Mouse (Mus musculus): ENCODE results near the gene Lmbr1.
"Not testable (repeated sequence)": the region's sequence is repeated elsewhere in the genome, so short reads cannot be mapped to it uniquely, and the experiment has no call there.

Lmbr1 gene

DNA sequence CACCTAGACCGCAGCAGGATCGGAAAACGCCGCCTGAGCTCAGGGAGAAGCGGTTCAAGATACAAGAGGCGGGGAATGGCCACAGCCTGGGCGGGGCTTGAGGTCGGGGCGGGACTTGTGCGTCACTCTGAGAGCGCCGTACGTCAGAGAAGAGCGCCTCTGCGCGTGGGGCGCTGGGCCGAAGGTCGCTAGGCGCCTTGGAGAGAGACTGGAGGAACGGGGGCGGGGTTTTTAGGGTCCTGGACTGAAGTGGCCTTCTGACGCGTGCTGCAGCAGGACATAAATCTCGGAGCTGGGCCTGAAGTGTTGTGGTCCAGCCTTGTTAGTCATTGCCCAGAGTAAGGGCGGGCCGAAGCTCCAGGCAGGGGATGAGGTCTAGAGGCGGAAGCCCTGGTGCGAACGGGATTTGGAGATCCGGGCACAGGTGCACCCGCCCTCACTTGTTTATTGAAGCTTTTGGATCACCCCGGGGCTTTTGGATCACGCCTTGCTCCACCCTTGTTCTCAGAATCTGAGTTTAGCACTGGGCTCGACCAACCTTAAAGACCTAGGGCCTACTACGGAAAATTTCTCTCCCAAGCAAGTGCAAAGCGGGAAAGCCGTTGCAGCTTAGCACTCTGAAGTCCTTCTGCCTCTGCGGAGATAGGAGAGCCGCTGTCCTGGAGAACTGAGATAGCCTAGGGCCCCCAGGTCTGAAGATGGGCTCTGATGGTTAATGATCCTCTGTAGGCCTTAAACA is at the start of gene Lmbr1:
Gene Lmbr1 (minus strand): TSS at position 93 of the 739 bp plus-strand sequence.
- peak; percentile 93 for DNase-seq (ENCODE audit: low spot score)

DNA sequence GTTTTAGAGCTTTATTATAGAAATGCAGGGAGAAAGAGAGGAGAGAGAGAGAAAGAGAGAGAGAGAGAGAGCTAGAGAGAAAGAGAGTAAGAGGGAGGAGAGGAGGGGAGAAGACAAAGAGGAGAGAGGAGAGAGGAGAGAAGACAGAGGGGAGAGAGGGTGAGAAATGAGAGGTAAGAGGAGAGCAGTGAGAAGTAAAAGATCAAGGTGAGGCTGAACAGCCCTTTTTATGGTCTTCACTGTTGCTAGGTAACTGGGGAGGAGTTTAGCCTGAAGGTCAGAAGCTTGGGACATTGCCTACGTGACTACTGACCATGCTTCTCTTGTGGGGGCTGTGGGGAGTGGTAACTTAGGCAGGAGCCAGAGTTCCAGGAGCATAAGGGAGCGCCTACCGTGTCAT is 45.1 kb upstream of the Lmbr1 start:
- not testable (repeated sequence) for DNase-seq (ENCODE audit: low spot score)

DNA sequence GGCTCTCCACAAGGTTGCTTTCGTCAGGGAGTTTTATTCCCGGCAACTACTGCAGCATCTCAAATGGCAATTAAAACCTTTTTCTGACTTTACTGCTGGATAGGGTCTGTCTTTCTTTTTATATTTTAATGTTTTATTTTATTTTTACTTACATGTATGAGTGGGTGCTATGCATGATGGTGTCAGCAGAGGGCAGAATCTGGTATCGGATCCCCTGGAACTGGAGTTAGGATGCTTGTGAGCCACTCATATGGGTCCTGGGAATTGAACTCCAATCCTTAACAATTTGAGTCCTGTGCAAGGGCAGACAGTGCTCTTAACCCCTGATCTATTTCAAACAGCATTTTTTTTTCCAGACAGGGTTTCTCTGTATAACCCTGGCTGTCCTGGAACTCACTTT is 34.9 kb upstream of the Lmbr1 start:
- no peak for DNase-seq (ENCODE audit: low spot score)

DNA sequence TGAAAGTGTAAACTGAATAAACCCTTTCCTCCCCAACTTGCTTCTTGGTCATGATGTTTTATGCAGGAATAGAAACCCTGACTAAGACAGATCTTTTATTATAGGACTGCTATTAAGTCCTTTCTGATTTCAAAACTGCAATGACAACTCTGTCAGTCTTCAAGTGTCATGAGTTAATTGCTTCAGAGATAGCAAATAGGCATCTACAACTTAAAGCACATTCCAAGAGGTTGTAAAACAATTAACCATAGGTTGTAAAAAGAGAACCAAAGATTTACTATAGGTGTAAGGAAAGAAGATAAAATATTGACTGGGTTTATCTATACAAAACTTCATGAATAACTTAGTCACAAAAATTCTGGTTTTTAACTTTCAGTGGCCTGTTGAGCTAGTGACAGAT is 32.7 kb upstream of the Lmbr1 start:
- DNase-seq (ENCODE audit: low spot score), result no peak

DNA sequence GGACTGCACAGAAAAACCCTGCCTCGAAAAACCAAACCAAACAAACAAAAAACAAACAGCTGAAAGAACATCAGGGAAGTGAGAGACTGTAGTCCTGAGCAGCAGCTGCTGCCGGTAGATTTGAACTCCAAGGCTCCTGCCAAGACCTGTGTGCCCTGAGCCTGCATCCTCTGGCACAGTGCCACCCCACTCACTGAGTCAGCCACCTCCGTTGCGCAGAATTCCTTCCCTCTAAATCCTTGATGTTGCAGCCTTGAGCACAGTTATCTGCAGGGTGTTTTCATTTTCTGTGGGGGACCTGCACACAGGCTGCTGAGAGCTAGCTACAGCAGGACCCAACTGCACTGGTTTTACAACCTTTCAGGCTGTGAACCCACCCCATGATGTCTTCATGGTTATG is 20.2 kb upstream of the Lmbr1 start:
- no peak for DNase-seq (ENCODE audit: low spot score)

DNA sequence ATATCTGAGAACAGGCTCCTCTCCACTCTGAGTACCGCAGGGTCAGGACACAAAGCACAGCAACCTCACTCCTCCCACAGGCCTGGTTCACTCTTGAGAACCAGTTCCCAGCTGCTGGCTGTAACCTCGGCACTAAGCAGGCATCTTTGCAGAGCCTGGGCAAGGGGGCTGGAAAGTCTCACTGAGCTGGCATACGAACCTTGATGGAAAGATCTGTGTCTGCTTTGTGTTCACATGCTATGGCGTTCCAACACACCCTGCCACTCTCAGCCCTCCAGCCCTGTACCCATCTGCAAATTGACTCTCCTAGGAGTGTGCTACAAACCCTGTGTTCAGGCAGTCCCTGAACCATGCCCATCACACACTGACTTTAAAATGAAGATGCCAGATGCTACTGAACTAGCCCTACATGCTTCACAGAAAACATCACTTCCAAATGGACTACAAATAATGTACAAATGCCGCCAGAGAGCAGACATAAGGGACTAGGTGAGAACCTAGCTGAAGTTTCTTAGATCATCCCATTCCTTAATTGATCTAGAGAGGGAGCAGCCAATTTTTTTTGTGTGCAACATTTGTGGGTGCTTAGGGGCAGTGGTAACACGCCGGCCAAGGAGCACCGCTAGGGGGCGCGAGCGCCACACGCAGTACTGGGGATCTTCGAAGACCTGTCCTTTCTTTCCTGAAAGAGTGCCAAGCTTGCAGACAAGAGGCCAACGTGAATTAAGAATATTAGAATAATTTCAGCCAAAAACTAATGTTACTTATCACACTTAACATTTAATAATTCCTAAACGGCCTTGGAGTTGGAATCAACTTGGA is 11.0 kb upstream of the Lmbr1 start:
- DNase-seq (ENCODE audit: low spot score), result peak; percentile 83

DNA sequence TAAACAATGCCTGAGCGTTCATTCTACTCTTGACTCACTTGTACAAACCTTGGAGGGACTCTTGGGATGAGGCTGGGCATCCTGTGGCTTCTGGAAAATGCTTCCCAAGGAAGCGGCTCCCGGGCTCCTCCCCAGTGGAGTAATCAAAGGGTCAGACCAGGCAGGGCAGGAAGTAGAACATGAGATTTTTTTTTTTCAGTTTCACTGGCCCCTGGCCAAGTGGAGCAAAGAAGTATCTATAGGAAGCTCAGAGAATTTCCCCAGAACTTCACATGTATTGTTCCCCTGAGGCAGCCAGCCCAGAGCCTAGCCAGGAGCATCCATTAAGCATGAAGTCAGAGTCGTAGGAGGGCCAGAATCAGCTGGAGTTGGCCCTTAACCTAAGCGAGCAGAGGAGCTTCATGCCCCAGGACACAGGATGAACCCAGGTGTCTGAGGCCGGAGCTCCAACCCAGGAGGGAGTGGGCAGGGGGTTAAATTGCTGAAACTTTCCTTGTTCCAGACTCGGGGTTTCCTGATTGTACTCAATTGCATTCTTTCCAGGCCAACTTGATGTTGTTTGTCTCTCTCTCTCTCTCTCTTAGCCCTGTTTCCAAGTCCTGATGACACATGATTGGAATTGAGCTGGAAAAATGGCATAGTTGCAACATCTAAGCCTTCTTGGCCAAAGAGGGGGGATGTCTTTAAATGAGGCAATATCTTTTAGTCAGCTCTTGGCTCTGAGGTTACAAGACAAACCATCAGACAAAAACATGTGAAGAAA is 10.2 kb upstream of the Lmbr1 start:
- no peak for DNase-seq (ENCODE audit: low spot score)

DNA sequence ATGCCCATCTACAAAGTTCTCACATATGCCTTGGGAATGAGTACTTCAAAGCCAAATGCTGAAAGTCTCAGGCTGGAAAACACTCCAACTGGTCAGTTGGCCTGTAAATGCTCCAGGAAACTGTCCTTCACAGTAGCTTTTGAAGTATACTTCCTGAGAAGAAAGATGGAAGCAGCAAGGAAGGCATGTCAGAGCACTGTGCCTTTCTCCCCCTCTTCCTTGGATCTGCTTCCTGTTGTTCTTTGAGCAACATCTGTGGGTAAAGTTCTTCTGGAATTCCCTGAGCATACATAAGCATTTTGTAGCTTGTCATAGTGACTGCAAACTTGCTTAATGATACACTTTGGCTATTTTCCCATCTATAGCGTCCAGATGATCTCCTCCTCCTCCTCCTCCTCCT is 9.4 kb upstream of the Lmbr1 start:
- DNase-seq (ENCODE audit: low spot score), result no peak

DNA sequence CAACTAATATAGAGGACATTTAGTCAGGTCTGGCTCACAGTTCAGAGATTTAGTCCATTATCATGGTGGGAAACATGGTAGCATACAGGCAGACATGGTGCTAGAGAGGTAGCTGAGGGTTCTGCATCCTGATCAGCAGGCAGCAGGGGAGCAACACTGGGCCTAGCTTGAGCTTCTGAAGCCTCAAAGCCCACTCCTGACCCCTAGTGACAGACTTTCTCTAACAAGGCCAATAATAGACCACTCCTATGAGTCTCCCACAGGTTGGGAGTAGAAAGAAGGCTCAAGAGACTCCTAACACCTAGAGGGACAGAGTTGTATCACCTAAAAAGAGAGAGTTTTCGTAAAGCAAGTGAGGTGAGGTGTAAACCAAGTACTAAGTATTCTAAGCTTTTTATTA is 4.6 kb upstream of the Lmbr1 start:
- no peak for DNase-seq (ENCODE audit: low spot score)

DNA sequence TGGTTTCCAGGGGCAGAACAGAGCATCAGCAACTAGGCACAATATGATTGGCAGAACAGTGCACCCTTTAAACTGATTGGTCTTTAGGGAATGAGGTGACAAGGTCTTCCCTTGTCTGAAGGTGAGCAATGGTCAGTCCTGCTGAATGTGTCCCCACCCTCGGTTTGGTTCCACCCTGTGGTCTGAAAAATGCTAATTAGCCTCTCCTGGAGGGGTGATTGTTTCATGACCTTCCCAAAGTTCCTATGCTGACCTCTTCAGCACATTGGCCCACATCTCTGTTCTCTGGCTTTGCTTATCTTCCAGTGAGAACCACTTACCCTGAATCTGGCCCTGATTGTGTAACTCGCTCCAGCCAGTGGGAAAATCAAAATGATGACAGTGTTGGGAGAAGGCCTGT is 1.9 kb upstream of the Lmbr1 start:
- DNase-seq (ENCODE audit: low spot score), result no peak

DNA sequence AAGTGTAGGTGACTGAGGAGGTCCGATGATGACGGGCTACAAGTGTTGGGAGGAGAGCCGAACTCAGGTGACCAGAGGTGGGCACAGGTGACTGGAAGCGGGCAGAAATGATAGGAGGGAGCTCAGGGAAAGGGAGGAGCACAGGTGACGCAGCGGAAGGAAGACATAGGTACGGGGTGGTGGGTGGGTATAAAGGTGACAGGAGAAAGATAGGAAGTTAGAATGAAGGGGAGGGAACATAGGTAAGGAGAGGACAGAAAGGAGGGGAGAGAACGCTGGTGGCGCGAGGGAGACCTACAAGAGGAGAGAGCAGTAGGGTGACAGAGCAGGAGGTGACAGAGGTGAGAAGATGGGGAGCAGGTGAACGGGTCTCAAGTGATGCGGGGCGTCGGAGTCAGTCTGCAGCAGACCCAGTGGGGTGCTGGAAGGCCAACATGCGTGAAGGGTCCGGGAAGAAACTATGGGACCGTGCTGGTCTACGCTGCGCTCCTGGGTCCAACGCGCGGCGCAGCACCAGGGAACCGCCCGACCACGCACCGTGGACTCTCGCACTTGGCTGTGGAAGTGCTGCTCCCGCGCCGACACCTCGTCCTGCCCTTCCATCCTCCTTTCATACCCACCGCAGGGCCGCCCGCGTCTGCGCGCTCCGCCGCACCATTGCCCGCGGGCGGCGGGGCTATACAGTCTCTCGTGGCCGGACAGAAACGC is 446 bp downstream of the Lmbr1 start:
- DNase-seq (ENCODE audit: low spot score), result peak; percentile 25

DNA sequence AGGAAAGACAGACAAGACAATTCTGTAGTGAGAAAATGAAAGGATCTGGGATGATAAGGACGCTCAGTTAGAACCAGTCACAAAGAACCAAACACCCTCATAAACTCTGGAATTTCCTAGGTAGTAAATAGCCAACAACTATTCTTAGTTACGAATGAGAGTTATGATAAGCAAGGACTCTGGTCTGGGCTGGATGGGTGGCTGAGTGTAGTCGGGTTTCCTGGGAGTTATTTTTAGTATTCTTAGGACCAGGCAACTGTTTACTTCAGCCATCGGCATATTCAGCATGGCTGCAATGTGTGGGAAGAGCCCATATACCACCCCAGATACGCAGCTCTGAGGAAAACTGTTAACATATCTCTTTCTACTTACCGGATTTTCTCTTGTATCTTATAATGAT is 14.7 kb downstream of the Lmbr1 start:
- DNase-seq (ENCODE audit: low spot score), result no peak

DNA sequence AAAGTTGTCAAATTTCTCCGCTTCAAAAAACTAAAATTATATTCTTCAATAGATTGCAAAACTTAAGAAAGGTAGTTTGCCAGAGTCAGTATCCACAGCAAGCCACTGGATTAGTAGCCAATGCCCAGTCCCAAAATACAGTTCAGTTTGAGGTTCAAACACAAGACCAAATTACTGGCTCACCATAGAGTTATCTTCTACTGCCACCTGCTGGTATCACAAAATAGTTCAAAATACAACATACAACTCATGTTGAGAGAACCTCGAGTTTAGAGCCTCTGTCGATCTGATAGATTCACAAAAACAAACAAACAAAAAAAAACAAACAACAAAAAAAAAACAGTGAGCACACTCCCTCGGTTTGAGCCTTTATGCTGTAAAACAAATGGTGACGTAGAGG is 42.4 kb downstream of the Lmbr1 start:
- DNase-seq (ENCODE audit: low spot score), result peak; percentile 4

DNA sequence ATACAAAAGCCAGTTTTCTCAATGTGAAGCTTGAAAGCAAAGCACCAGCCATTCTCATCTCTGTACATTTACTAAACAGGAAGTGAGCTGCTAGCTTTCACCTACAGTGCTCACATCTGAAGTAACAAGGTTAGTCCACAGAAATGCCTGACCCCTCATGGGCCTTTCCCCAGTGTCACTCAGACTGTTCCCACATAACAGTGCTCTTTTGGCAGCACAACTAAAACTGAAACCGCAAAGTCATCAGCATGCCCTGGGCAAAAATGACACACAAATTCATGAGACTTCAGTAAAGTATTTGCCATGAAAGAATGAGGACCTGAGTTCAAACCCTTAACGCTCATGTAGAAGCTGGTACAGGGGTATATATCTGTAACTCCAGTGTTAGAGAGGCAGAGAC is 55.7 kb downstream of the Lmbr1 start:
- no peak for DNase-seq (ENCODE audit: low spot score)

DNA sequence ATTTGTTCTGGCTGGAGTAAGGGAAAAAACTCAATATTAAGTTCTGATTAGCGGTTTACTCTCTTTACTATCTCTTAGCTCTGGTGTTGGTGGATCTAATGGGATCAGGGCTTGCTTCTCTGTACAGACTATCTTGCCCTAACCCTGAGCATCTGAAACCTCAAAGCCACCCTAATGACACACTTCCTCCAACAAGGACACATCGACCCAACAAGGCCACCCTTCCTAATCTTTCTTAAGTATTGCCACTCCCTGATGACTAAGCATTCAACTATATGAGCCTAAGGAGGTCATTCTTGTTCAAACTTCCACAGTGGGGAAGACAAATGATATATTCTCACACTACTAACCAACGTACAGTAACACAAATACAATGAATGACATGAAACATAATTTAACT is 69.0 kb downstream of the Lmbr1 start:
- no peak for DNase-seq (ENCODE audit: low spot score)

DNA sequence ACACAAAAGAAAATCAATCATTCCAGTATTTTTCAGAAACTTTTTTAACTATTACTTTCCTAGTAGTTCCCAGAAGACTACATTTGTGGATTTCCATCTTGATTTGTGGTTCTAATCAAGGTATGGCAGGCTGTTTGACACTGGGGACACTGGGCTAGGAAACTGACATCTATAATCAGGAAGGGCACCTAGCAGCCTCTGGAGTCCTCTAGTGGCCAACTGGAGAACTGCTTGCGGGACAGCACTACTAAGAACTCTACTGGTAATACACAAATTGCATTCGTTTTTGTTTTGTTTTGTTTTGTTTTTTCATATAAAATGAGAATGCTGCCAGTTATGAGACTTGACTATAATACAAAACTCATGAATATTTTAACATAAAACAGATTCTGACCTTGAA is 85.0 kb downstream of the Lmbr1 start:
- DNase-seq (ENCODE audit: low spot score), result peak; percentile 61

DNA sequence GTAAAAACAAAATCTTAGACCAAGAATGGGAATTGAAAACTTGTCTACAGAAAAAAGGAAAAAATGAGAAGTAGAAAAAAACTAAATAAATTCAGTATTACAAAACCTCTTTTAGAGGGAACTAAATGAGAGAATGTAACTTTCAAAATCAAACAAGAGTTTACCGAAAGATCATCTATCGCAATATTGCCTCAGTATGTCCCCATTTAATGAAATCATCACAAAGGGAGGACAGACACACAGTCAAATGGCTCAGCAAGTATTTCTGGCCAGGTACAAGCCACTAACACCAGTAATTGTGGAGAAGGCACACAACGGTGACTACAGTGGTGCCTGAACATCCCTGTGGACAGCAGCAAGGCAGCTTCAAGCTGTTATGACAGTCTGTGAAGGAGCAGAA is 88.1 kb downstream of the Lmbr1 start:
- no peak for DNase-seq (ENCODE audit: low spot score)

DNA sequence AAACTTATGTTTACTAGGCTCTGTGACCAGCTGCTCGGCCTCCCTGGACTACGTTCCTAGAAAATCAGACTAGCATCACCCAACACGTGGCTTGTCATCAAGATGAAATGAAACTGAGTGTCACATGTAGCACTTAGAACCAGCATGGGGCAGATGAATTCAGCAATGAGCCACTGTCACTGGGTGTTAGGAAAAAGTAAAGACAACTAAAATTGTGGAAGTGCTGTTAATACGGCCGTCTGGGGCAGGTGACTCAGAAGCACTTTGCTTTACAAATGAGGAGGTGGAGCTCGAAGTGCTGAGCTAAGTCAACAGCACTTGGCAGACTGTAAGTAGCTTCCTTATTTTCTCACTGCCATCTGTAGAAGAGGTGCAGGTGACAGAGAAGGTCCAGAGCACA is 88.5 kb downstream of the Lmbr1 start:
- no peak for DNase-seq (ENCODE audit: low spot score)

DNA sequence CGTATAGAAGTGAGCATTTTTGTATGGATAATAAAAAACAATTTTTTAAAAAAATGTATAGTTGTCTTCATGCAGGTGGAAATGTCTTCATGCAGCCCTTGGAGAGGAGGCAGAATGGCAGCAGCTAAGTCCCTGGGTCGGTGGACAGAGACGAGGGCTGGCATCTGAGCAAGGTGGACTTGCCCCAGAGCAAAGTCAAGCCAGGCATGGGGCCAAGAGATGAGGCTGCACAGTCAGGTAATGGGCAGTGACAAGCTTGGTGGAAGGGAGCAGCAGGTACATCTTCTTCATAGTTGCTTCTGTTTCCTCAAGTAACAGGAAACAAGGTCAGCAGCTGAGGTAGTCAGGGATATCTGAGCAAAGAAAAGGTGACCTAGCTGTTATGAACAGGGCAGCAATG is 97.1 kb downstream of the Lmbr1 start:
- no peak for DNase-seq (ENCODE audit: low spot score)

DNA sequence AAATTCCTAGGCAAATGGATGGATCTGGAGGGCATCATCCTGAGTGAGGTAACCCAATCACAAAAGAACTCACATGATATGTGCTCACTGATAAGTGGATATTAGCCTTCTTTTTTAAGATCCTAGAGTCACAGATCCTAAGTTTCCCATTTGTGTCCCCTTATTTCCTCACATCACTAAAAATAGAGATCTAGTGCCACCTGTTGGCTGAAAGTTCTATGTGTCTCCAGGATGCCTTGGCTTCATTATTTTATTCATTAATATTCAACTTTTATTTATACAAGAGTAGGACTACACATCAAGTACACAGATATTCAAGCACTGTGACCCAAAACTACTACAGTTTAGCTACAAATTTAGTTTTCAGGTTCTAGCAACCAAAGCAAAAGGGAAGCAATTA is 103.4 kb downstream of the Lmbr1 start:
- no peak for DNase-seq (ENCODE audit: low spot score)

DNA sequence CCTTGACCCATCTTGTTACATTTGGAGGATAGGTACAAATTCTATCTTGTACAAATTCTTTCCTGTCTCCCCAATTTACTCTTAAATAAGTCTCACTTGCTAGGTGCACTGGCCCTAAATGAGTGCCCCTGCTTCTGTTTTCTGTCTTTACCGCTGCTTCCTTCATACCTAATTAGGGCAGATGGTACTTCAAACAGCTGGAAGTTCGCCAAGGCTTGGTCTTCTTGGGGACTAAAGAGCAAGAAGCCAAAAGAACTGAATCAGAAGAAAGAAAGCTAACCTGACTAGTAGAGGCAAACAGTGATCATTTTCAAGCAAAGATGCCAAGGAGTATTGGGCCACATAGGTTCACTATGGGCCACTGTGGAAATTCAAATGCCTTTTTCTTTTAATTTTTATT is 104.8 kb downstream of the Lmbr1 start:
- no peak for DNase-seq (ENCODE audit: low spot score)

DNA sequence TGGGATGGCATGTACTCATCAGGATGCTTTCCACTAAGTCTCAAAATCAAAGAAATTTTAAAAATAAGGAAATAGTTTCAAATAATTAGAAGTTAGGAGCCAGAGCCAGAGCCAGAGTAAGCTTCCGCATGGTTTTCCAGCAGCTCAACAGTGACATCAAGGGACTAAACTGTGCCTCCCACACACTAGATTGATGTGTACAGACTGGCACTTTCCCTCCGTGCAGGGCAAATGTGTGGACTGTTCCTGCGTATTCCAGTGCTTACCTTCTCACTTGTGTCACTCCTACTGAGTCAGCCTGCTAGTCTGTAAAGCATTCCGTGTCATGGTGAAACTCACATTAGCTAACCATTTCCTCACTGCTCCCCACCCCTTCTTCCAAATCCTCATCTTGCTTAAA is 107.3 kb downstream of the Lmbr1 start:
- DNase-seq (ENCODE audit: low spot score), result no peak

Measured in layer of hippocampus, adult 11-12 months (tissue).